Mouse (Mus musculus): ENCODE data around the gene Gm5128.
"Not testable (repeated sequence)": the region's sequence is repeated elsewhere in the genome, so short reads cannot be mapped to it uniquely, and the experiment has no call there.

Gene Gm5128

GRCm38 (mm10) chrX:135372984-135373383, at the start of gene Gm5128:
Gene Gm5128 (plus strand): TSS chrX:135373284.
- not testable (repeated sequence) for DNase-seq (ENCODE audit: low spot score in 2 of 2)

- not testable (repeated sequence) for DNase-seq (ENCODE audit: low spot score in 2 of 2)
Observed at GRCm38 (mm10) chrX:135360685-135361084, 12.4 kb upstream of the Gm5128 start.

- DNase-seq (ENCODE audit: low spot score in 2 of 2): not testable (repeated sequence)
Observed at GRCm38 (mm10) chrX:135361943-135362342, 11.1 kb upstream of the Gm5128 start.

GRCm38 (mm10) chrX:135403578-135403977, 30.5 kb downstream of the Gm5128 start:
- DNase-seq (ENCODE audit: low spot score in 2 of 2): not testable (repeated sequence)

DNA sequence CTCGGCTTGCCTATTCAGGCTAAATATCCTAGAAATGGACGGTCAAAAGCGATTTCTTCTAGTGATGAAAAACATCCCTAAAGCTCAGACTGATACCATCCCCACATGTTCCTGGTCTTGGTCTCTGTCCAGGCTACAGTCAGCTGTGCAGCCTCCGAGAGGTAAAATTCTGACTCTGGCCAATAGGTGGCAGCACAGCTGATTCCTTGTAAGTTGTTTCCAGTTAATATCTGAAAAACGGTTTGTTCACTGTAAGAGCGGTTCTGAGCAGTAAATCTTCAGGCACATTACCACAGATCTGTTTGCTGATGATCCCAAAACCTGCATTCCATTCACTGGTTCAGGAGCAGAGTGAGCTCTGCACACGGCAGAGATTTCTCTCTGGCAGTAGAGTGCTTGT, 48.1 kb downstream of the Gm5128 start:
- DNase-seq (ENCODE audit: low spot score in 2 of 2): not testable (repeated sequence)

- not testable (repeated sequence) for DNase-seq (ENCODE audit: low spot score in 2 of 2)
Observed at GRCm38 (mm10) chrX:135421824-135422223, 48.7 kb downstream of the Gm5128 start.

DNA sequence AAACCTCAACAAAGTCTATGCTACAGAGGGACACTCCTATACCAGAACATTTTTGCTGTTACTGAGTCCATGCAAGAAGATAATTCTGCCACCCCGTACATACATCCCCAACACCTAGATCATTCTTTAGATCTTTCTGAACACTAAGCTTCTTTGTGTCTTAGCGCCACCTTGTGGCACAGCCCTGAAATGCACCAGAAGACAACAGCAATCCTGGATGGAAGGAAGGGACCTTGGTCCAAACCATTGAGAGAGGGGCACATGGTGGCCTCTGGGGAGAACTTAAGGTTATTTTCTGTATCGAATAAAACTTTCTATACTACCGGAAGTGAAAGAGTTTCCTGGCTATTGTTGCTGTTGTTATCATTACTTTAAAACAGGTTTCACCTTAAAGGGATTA, 49.4 kb downstream of the Gm5128 start:
- not testable (repeated sequence) for DNase-seq (ENCODE audit: low spot score in 2 of 2)
